Mouse (Mus musculus): Measurements from ENCODE around the gene Usp18.

The Usp18 gene

DNA sequence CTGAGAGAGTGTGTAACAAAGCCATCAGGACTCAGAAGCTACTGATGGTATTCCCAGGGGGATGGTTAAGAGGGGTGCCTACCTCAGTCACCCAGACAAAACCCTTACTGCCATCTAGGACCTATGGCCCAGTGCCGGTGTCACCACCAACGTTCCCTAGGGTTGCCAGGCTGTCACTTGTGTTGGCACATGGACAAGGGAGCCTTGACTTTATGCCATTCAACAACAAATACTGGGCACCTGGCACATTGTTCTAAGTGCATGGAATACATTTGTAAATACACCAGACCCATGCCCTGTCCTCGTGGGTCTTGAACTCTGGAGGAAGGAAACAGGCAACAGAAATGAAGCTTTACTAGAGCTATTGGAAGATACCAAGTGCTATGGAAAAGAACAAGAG, 59.9 kb downstream of the Usp18 start:
- DNase-seq: no peak

DNA sequence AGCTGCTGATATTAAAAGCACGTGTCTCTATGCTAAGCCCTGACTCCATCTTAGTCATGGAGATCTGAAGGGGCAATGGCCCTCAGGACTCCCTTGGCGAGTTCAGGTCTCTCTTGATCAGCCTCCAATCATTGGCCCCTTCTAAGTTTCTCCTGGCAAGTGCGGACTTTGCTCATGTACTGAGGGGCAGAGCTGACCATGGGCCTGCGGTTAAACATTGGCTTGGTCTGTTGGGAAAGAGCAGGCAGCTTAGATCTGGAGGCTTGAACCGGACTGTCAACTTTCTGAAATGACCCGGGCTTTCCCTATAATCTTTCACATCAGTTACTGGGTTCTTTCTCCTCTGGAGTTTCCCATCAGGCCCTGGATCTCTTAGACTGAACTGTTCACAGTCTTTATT, 65.3 kb downstream of the Usp18 start:
- peak; percentile 55 for DNase-seq

DNA sequence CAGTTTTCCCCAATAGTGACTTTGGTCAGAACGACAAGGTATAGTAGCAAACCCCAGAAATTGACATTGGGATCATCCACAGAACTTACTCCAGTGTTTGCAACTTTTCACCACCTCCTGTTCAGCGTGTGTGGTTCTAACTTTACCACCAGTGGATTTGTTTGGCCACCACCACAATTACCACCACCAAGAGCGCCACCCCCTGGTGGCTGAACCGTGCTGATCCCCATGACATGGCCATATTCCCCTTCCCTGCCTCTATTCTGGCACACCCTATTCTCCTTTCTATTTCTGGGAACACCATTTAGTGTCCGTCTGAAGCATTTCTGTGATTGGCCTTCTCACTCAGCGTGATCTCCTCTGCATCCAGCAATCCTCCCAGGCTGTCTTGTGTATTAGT, 73.4 kb downstream of the Usp18 start:
- no peak for DNase-seq

Measured in kidney, postnatal 10 days (tissue).